Mouse (Mus musculus) embryonic facial prominence, embryonic 13.5 days (tissue): Measurements from ENCODE around the gene Trim67. TPM values are rescaled to one million over a fixed set of nuclear protein-coding genes. Genes with fewer than 3 reads are reported as not detected.

Experiments used
- polyA plus RNA-seq: library from polyadenylated mRNA; unstranded; fragments of >200 nt; fragmentation: Nextera tagmentation; extraction: Ambion mirVana; gene quantifications from 2 replicates; pipeline ENCODE4 v1.2.1, GENCODE M21; 2015

The Trim67 gene
- polyA plus RNA-seq, 1 experiment from 2014 or later = 0.18 TPM

Other genes starting within 250 kb of the Trim67 start
- 0.28 and 1.9 TPM in 2 replicates for gene Agt, start 223.4 kb upstream of the Trim67 start, polyA plus RNA-seq
- 0.08 TPM in 1 of 2 replicates, not detected in the other for gene Capn9, start 217.0 kb upstream of the Trim67 start, polyA plus RNA-seq
- gene 2310022B05Rik, start 129.7 kb upstream of the Trim67 start, polyA plus RNA-seq = 29.0 and 29.9 TPM in 2 replicates
- gene Ttc13, start 71.1 kb upstream of the Trim67 start, polyA plus RNA-seq = 39.5 and 39.6 TPM in 2 replicates
- gene Arv1, start 71.0 kb upstream of the Trim67 start, polyA plus RNA-seq = 27.0 and 30.1 TPM in 2 replicates
- gene Fam89a, start 41.3 kb upstream of the Trim67 start, polyA plus RNA-seq = 2.8 and 2.9 TPM in 2 replicates
- gene Gnpat, start 69.9 kb downstream of the Trim67 start, polyA plus RNA-seq = 91.6 and 94.7 TPM in 2 replicates
- gene 2810004N23Rik, start 70.0 kb downstream of the Trim67 start, polyA plus RNA-seq = 52.7 and 53.9 TPM in 2 replicates
- 9.4 and 9.9 TPM in 2 replicates for gene Exoc8, start 104.6 kb downstream of the Trim67 start, polyA plus RNA-seq
- 10.4 and 10.7 TPM in 2 replicates for gene Sprtn, start 104.8 kb downstream of the Trim67 start, polyA plus RNA-seq
- gene Egln1, start 156.2 kb downstream of the Trim67 start, polyA plus RNA-seq = 15.0 and 16.3 TPM in 2 replicates
- gene Tsnax, start 219.9 kb downstream of the Trim67 start, polyA plus RNA-seq = 136 and 149 TPM in 2 replicates